Mouse (Mus musculus): ENCODE results near the gene Defa22. TPM values are rescaled to one million over a fixed set of nuclear protein-coding genes. Genes with fewer than 3 reads are reported as not detected.

Gene Defa22
- polyA plus RNA-seq (2014; fragmentation: Illumina TruSeq; extraction: RNeasy Lipid Tissue Mini Kit (QIAGEN cat#74804); ENCODE audit: insufficient read depth, low read depth, low replicate concordance) = not detected

GRCm38 (mm10) chr8:21161977-21162376, at the start of gene Defa22:
Gene Defa22, plus strand, starts transcription at chr8:21162277.

DNA sequence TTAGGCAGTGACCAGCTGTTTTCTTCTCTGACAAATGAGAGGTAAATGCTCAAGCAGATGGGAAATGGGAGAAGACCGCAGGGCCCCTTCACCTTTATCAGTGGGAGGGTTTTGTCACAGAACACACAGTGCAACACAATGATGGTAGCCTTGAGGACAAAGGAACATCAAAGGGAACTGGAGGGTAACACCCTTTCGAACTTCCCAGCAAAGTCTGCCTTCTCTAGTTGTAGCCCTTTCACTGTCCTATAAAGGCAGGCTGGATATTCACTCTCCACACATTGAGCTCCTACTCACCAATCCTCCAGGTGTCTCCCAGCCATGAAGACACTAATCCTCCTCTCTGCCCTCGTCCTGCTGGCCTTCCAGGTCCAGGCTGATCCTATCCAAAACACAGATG, 27.7 kb upstream of the Defa22 start, which contains the start of gene Defa30:
Gene Defa30 (plus strand): TSS at position 301 of the 400 bp plus-strand sequence.

DNA sequence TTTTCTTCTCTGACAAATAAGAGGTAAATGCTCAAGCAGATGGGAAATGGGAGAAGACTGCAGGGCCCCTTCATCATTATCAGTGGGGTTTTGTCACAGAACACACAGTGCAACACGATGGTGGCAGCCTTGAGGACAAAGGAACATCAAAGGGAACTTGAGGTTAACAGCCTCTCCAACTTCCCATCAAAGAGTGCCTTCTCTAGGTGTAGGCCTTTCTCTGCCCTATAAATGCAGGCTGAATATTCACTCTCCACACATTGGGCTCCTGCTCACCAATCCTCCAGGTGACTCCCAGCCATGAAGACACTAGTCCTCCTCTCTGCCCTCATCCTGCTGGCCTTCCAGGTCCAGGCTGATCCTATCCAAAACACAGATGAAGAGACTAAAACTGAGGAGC, 29.2 kb downstream of the Defa22 start, which contains the start of gene Defa31:
Gene Defa31 (plus strand): TSS at position 301 of the 400 bp plus-strand sequence.

GRCm38 (mm10) chr8:21201261-21201660, 39.2 kb downstream of the Defa22 start, which contains the start of gene Gm15293:
Gene Gm15293, plus strand, starts transcription at chr8:21201561.

Other genes with a start within 250 kb of the Defa22 start
- gene Gm6040, start 240.2 kb upstream of the Defa22 start, polyA plus RNA-seq (2014; fragmentation: Illumina TruSeq; extraction: RNeasy Lipid Tissue Mini Kit (QIAGEN cat#74804); ENCODE audit: insufficient read depth, low read depth, low replicate concordance) = not detected
- gene AY761185, start 217.6 kb upstream of the Defa22 start, polyA plus RNA-seq (2014; fragmentation: Illumina TruSeq; extraction: RNeasy Lipid Tissue Mini Kit (QIAGEN cat#74804); ENCODE audit: insufficient read depth, low read depth, low replicate concordance) = not detected
- not detected for gene Defa21, start 136.7 kb upstream of the Defa22 start, polyA plus RNA-seq (2014; fragmentation: Illumina TruSeq; extraction: RNeasy Lipid Tissue Mini Kit (QIAGEN cat#74804); ENCODE audit: insufficient read depth, low read depth, low replicate concordance)
- gene Defa23, start 107.2 kb upstream of the Defa22 start, polyA plus RNA-seq (2014; fragmentation: Illumina TruSeq; extraction: RNeasy Lipid Tissue Mini Kit (QIAGEN cat#74804); ENCODE audit: insufficient read depth, low read depth, low replicate concordance) = not detected
- gene Defa35, start 97.2 kb upstream of the Defa22 start, polyA plus RNA-seq (2014; fragmentation: Illumina TruSeq; extraction: RNeasy Lipid Tissue Mini Kit (QIAGEN cat#74804); ENCODE audit: insufficient read depth, low read depth, low replicate concordance) = not detected
- not detected for gene Defa25, start 77.8 kb upstream of the Defa22 start, polyA plus RNA-seq (2014; fragmentation: Illumina TruSeq; extraction: RNeasy Lipid Tissue Mini Kit (QIAGEN cat#74804); ENCODE audit: insufficient read depth, low read depth, low replicate concordance)
- not detected for gene Gm14851, start 66.2 kb upstream of the Defa22 start, polyA plus RNA-seq (2014; fragmentation: Illumina TruSeq; extraction: RNeasy Lipid Tissue Mini Kit (QIAGEN cat#74804); ENCODE audit: insufficient read depth, low read depth, low replicate concordance)
- gene Defa30, start 27.6 kb upstream of the Defa22 start, polyA plus RNA-seq (2014; fragmentation: Illumina TruSeq; extraction: RNeasy Lipid Tissue Mini Kit (QIAGEN cat#74804); ENCODE audit: insufficient read depth, low read depth, low replicate concordance) = not detected
- not detected for gene Defa31, start 29.3 kb downstream of the Defa22 start, polyA plus RNA-seq (2014; fragmentation: Illumina TruSeq; extraction: RNeasy Lipid Tissue Mini Kit (QIAGEN cat#74804); ENCODE audit: insufficient read depth, low read depth, low replicate concordance)
- not detected for gene Gm15293, start 39.3 kb downstream of the Defa22 start, polyA plus RNA-seq (2014; fragmentation: Illumina TruSeq; extraction: RNeasy Lipid Tissue Mini Kit (QIAGEN cat#74804); ENCODE audit: insufficient read depth, low read depth, low replicate concordance)
- gene Gm15292, start 87.5 kb downstream of the Defa22 start, polyA plus RNA-seq (2014; fragmentation: Illumina TruSeq; extraction: RNeasy Lipid Tissue Mini Kit (QIAGEN cat#74804); ENCODE audit: insufficient read depth, low read depth, low replicate concordance) = not detected
- gene Defa27, start 153.3 kb downstream of the Defa22 start, polyA plus RNA-seq (2014; fragmentation: Illumina TruSeq; extraction: RNeasy Lipid Tissue Mini Kit (QIAGEN cat#74804); ENCODE audit: insufficient read depth, low read depth, low replicate concordance) = not detected
- gene Defa29, start 164.7 kb downstream of the Defa22 start, polyA plus RNA-seq (2014; fragmentation: Illumina TruSeq; extraction: RNeasy Lipid Tissue Mini Kit (QIAGEN cat#74804); ENCODE audit: insufficient read depth, low read depth, low replicate concordance) = not detected
- gene Defa2, start 216.2 kb downstream of the Defa22 start, polyA plus RNA-seq (2014; fragmentation: Illumina TruSeq; extraction: RNeasy Lipid Tissue Mini Kit (QIAGEN cat#74804); ENCODE audit: insufficient read depth, low read depth, low replicate concordance) = not detected
- not detected for gene Defa33, start 229.5 kb downstream of the Defa22 start, polyA plus RNA-seq (2014; fragmentation: Illumina TruSeq; extraction: RNeasy Lipid Tissue Mini Kit (QIAGEN cat#74804); ENCODE audit: insufficient read depth, low read depth, low replicate concordance)